Comparison of ENCODE assay signal across 9 mouse cellular contexts in genomic region chr2:32436686-32437372, GRCm38 (mm10). TPM values are rescaled to one million over a fixed set of nuclear protein-coding genes. Genes with fewer than 3 reads are reported as not detected.
DNase-seq lines count a peak whose midpoint lies in the region; ATAC-seq and TF ChIP-seq lines count a peak whose summit lies in the region.
"Had no signal": no experiment of that assay in that cellular context is flagged by ENCODE, and none has a peak within 500 bp of the region (broad histone marks: within the 10 kb centered on the region; RNA-seq: fewer than 3 reads in every experiment).

No protein-coding gene starts in this region.

- peak; percentile 64 for DNase-seq in Patski (ENCODE audit: low read depth, low spot score)
- DNase-seq in fibroblast of lung, adult 2 months (ENCODE audit: low read depth): peak; percentile 83
- DNase-seq in lung, postnatal 4 days: peak; percentile 66 to 78
- no peak for DNase-seq in ovary, adult 18-20 months (ENCODE audit: low spot score)
- DNase-seq in right cerebral cortex, postnatal 10 days (ENCODE audit: low spot score in 2 of 2): no peak
- DNase-seq in right cerebral cortex, postnatal 4 days: no peak

- in situ Hi-C loops in Patski (cut with MboI; ENCODE audit: low pct_unique_long_range_greater_than_20kb): no loop called here

- H3K9ac ChIP-seq in intestine, embryonic 15.5 days: no peak overlapping the region

- H3K4me3 ChIP-seq in intestine, embryonic 15.5 days (replicated peaks): no peak overlapping the region
- H3K4me3 ChIP-seq: megakaryocyte, embryonic 14.5 days had no signal

- H3K27me3 ChIP-seq in Patski: no peaks in the 10 kb centered on the region
- H3K27me3 ChIP-seq in intestine, embryonic 15.5 days (replicated peaks): no peaks in the 10 kb centered on the region
- H3K27me3 ChIP-seq: megakaryocyte, embryonic 14.5 days had no signal

- H3K4me1 ChIP-seq in intestine, embryonic 15.5 days (replicated peaks): peaks cover 30% of the 10 kb centered on the region

- CTCF ChIA-PET in Patski (lab: Charles Lee): interaction anchor here (0.8 to 2.7 kb wide), 8 partner anchors 8 to 52 kb away, joined by 3 to 20 read pairs (median 4); partner anchors contain the start of gene Slc25a25

- H3K36me3 ChIP-seq in intestine, embryonic 15.5 days: no peaks in the 10 kb centered on the region

- TF ChIP-seq CTCF in Patski (IDR thresholded peaks at IDR 0.05): no peak

- peak; percentile 89 for ATAC-seq in Patski
- ATAC-seq in intestine, embryonic 15.5 days: peak; percentile 19; the same call in 1 of the 2 replicates
- ATAC-seq in cerebellum, adult (ENCODE audit: insufficient number of reproducible peaks, low FRiP score, low TSS enrichment): no peak

- H3K4me2 ChIP-seq in intestine, embryonic 15.5 days (replicated peaks): no peak overlapping the region

- H3K27ac ChIP-seq in intestine, embryonic 15.5 days: no peak overlapping the region

- no peaks in the 10 kb centered on the region for H3K9me3 ChIP-seq in intestine, embryonic 15.5 days
- H3K9me3 ChIP-seq: megakaryocyte, embryonic 14.5 days had no signal

- 56% methylated on average over 3 of the region's 3 CpGs for WGBS in intestine, embryonic 15.5 days

- POLR2A ChIA-PET in Patski (lab: Charles Lee): interaction anchor here (0.7 to 1.2 kb wide), 3 partner anchors 12 to 40 kb away, joined by 3 to 4 read pairs (median 4); no protein-coding TSS in a partner anchor

RNA-seq across cellular contexts. Expression of gene Naif1, which starts 13.4 kb away (rescaled TPM):
- polyA plus RNA-seq in Patski (2021): 5.9 TPM
- 4.7 and 5.0 TPM in 2 replicates for polyA plus RNA-seq in intestine, embryonic 15.5 days (2015; fragmentation: Nextera tagmentation; extraction: Ambion mirVana)

RNA-seq across cellular contexts. Expression of gene Slc25a25, which starts 14.4 kb away (rescaled TPM):
- polyA plus RNA-seq in Patski (2021): 18.5 TPM
- polyA plus RNA-seq in intestine, embryonic 15.5 days (2015; fragmentation: Nextera tagmentation; extraction: Ambion mirVana): 20.0 and 20.1 TPM in 2 replicates

RNA-seq across cellular contexts. Expression of gene Ptges2, which starts 41.1 kb away (rescaled TPM):
- polyA plus RNA-seq in Patski (2021): 53.1 TPM
- polyA plus RNA-seq in intestine, embryonic 15.5 days (2015; fragmentation: Nextera tagmentation; extraction: Ambion mirVana): 43.5 and 48.2 TPM in 2 replicates

RNA-seq across cellular contexts. Expression of gene Lcn2, which starts 48.8 kb away (rescaled TPM):
- polyA plus RNA-seq in Patski (2021): 98.7 TPM
- polyA plus RNA-seq in intestine, embryonic 15.5 days (2015; fragmentation: Nextera tagmentation; extraction: Ambion mirVana): 1.8 and 4.7 TPM in 2 replicates

RNA-seq across cellular contexts. Expression of gene 1110008P14Rik, which starts 55.1 kb away (rescaled TPM):
- polyA plus RNA-seq in Patski (2021): 89.4 TPM
- polyA plus RNA-seq in intestine, embryonic 15.5 days (2015; fragmentation: Nextera tagmentation; extraction: Ambion mirVana): 38.6 and 42.5 TPM in 2 replicates

Comparison
In these comparisons a context has a peak if more than half of its experiments do, and no peak if none do; other contexts are left out.
1. DNase-seq: peak in Patski (single experiment), fibroblast of lung, adult 2 months (single experiment) and lung, postnatal 4 days (2 of 2); none in ovary, adult 18-20 months (single experiment), right cerebral cortex, postnatal 10 days (0 of 2) and right cerebral cortex, postnatal 4 days (single experiment).